In the genomic region with DNA sequence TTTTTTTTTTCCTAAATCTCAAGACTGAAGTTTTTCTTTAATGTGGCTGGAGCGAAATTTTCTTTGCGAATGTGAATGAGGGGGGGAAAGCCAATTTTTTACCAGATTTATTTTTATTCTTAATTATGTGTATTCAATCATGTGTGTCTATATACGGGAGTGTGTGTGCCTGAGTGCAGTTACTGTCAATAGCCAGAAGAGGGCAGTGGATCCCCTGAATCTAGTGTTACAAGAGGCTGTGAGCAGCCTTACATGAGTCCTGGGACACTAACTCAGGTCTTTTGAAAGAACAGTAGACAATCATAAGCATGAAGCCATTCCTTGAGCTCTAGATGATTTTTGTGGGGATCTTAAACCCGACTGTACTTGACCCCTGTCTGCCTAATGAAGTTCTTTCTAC, we compare ENCODE assay signal across 22 mouse cellular contexts.
DNase-seq lines count a peak whose midpoint lies in the region; TF ChIP-seq lines count a peak whose summit lies in the region.
"Had no signal": no experiment of that assay in that cellular context is flagged by ENCODE, and none has a peak within 500 bp of the region (broad histone marks: within the 10 kb centered on the region; RNA-seq: fewer than 3 reads in every experiment).

No protein-coding gene starts in this region.

- H3K27me3 ChIP-seq in E14TG2a.4 (ENCODE audit: insufficient read depth, low read length) = no peaks in the 10 kb centered on the region
- H3K27me3 ChIP-seq: forebrain, embryonic 12.5 days; heart, embryonic 15.5 days had no signal

- no peaks in the 10 kb centered on the region for H3K9me3 ChIP-seq in E14TG2a.4 (ENCODE audit: low read length)
- H3K9me3 ChIP-seq: forebrain, embryonic 12.5 days; heart, embryonic 15.5 days had no signal

- peaks cover 9% of the 10 kb centered on the region for H3K4me1 ChIP-seq in E14TG2a.4 (replicated peaks; ENCODE audit: low read depth, low read length)
- H3K4me1 ChIP-seq: heart, embryonic 15.5 days had no signal

- no peak for DNase-seq in layer of hippocampus, adult 2 months (ENCODE audit: low spot score in 2 of 2)
- no peak for DNase-seq in layer of hippocampus, adult 9-10 months (ENCODE audit: low spot score)
- DNase-seq in 416B (ENCODE audit: low read depth) = peak; percentile 9
- peak; percentile 3 for DNase-seq in c-Kit-positive CD71-positive TER-119-negative erythroid progenitor cells, embryonic 14.5 days (ENCODE audit: low read depth)
- DNase-seq in natural killer cell, adult 2 months (ENCODE audit: low spot score in 2 of 2) = no peak
- no peak for DNase-seq in spleen, postnatal 36 days (ENCODE audit: low spot score in 2 of 2)
- DNase-seq: adrenal gland, postnatal 25 days; cerebellum, adult 2 months; cerebellum, postnatal 36 days; gastrocnemius, postnatal 14 days; heart, adult 18-20 months; heart, postnatal 4 days; kidney, adult 8-10 months; kidney, postnatal 36 days; lung, adult 18-20 months; lung, postnatal 14 days; right cerebral cortex, postnatal 4 days; thymus, adult 18-20 months; thymus, postnatal 4 days had no signal

- H3K36me3 ChIP-seq in E14TG2a.4 (ENCODE audit: insufficient read depth, low read length) = no peaks in the 10 kb centered on the region
- H3K36me3 ChIP-seq: forebrain, embryonic 12.5 days; heart, embryonic 15.5 days had no signal

- H3K27ac ChIP-seq in layer of hippocampus, adult 2 months = no peak overlapping the region
- H3K27ac ChIP-seq: forebrain, embryonic 12.5 days; heart, embryonic 15.5 days had no signal

- no peak overlapping the region for H3K4me3 ChIP-seq in layer of hippocampus, adult 2 months
- no peak overlapping the region for H3K4me3 ChIP-seq in E14TG2a.4 (replicated peaks; ENCODE audit: low read length)
- H3K4me3 ChIP-seq: forebrain, embryonic 12.5 days; heart, embryonic 15.5 days had no signal

- TF ChIP-seq CTCF in layer of hippocampus, adult 2 months (conservative IDR thresholded peaks at IDR 0.05) = peak; percentile 62
- TF ChIP-seq CTCF in E14TG2a.4 (conservative IDR thresholded peaks at IDR 0.05; ENCODE audit: low read length) = peak; percentile 98

Comparison
In these comparisons a context has a peak if more than half of its experiments do, and no peak if none do; other contexts are left out.
1. DNase-seq: peak in 416B (single experiment) and c-Kit-positive CD71-positive TER-119-negative erythroid progenitor cells, embryonic 14.5 days (single experiment); none in layer of hippocampus, adult 2 months (0 of 2), layer of hippocampus, adult 9-10 months (single experiment), natural killer cell, adult 2 months (0 of 2) and spleen, postnatal 36 days (0 of 2).